Mouse (Mus musculus): Measurements from ENCODE around the gene Clptm1l. TPM values are rescaled to one million over a fixed set of nuclear protein-coding genes. Genes with fewer than 3 reads are reported as not detected.

The Clptm1l gene
- polyA plus RNA-seq (2012; ENCODE audit: insufficient read depth, low replicate concordance) = 17.7 and 24.9 TPM in 2 replicates

DNA sequence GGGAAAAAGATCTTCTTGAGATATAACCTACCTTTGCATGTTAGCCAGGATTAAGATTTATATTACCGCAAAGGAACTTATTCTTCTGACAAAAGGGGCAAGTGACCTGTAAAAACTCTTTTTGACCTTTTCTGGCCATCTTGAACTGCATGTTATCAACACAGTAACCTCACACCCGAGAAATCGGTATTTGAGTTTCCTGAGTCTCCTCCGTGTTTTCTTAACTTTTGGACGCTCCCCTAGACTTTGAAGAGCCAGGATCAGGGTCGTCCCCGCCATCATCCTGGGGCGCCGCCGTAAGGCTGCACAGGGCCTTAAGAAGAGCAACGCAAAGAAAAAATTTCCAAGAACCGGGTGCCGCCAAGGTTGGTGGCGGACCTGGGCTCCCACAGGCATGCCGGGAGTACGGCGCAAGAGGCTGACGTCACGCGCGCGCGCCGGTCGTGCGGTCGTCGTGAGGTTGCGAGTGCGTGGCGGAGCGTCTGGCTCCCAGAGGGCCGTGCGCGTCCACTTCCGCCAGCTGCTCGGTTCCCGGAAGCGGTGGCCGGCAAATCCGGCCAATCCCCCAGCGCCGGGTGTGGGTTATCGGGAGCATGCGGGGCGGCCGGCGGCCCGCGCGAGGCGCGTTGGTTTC is at the start of gene Clptm1l:
Clptm1l (plus strand) TSS at position 485 of the 634 bp plus-strand sequence.
- Histone ChIP-seq H3K36me3 (replicated peaks; ENCODE audit: low read length) (peaks cover 34% of the 10 kb centered on the region), H3K9me3 (no peaks in the 10 kb centered on the region), H3K4me1 (peaks cover 67% of the 10 kb centered on the region), H3K27me3 (replicated peaks) (no peaks in the 10 kb centered on the region), H3K4me3 (replicated peaks) (peak within 1 kb of the TSS; percentile 99)
- TF ChIP-seq GATA1 (IDR thresholded peaks at IDR 0.05; ENCODE audit: borderline replicate concordance, low read length) (no peak), FLI1 (IDR thresholded peaks at IDR 0.05; ENCODE audit: low read length) (no peak)

DNA sequence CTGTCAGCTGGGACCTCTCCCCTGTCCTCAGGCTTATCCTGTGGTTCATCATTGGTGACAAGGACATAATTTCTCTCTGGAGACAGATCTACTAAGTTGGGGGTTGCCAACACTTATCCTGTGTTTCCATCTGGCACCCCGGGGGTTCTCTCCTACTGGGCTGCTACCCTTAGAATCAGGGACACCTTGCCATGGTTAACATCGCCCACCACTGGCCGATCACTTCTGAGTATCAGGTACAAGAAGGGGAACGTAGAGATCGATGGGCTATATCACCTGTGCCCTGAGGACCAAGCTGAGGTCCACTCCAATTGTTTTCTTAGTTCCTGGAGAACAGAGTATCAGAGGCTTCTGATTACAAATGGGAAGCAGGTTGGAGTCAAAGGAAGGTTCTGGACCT is 39.6 kb upstream of the Clptm1l start:
- peaks cover 29% of the 10 kb centered on the region for H3K27me3 ChIP-seq (replicated peaks)
- TF ChIP-seq FLI1 (IDR thresholded peaks at IDR 0.05; ENCODE audit: low read length) = no peak
- no peak for TF ChIP-seq GATA1 (IDR thresholded peaks at IDR 0.05; ENCODE audit: borderline replicate concordance, low read length)
- H3K4me1 ChIP-seq = peaks cover 15% of the 10 kb centered on the region
- H3K4me3 ChIP-seq (replicated peaks) = no peak overlapping the region
- H3K9me3 ChIP-seq = 0 out of 2 replicates have a peak, but pooled peaks cover 2% of the 10 kb centered on the region
- peaks cover 86% of the 10 kb centered on the region for H3K36me3 ChIP-seq (replicated peaks; ENCODE audit: low read length)

DNA sequence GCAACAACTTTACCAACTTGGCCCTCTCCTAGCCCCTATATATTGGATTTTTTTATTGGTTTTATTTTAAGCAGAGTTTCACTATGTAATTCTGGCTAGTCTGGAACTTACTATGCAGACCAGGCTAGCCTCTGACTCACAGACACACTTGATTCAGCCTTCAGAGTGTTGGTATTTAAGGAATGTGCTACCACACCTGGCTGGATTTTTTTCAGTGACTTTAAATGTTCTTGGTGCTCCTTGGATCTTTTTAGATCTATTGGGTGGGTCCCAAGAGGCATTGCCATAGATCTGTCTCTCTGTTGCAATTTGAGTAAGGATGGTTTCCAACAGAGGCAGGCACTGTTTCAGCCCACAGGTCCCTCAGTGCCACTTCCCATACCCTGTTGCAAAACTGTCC is 28.8 kb upstream of the Clptm1l start:
- Histone ChIP-seq H3K27me3 (replicated peaks) (peaks cover 26% of the 10 kb centered on the region), H3K9me3 (no peaks in the 10 kb centered on the region), H3K4me1 (peaks cover 3% of the 10 kb centered on the region; the same call in 1 of the 2 replicates), H3K36me3 (replicated peaks; ENCODE audit: low read length) (peaks cover 40% of the 10 kb centered on the region), H3K4me3 (replicated peaks) (no peak overlapping the region)
- TF ChIP-seq GATA1 (IDR thresholded peaks at IDR 0.05; ENCODE audit: borderline replicate concordance, low read length) (no peak), FLI1 (IDR thresholded peaks at IDR 0.05; ENCODE audit: low read length) (no peak)

DNA sequence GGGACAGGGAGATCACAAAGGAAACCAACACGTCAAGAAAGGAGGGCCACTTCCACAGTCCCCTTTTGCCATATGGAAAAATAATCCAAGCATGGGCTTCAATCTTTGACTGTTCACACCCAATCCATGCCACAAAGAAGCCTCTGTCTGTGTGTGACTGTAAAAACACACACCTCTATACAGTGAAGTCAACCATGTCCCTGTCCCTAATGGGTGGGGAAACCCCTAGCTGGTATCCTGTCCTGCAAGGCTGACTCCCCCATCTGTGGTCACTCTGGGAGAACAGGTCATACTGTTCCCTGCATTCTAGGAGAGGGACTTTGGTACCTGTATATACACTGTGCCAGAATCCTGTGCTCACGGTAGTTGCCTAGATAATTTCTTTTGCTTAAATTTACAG is 26.5 kb upstream of the Clptm1l start:
- no peaks in the 10 kb centered on the region for H3K9me3 ChIP-seq
- peaks cover 25% of the 10 kb centered on the region for H3K36me3 ChIP-seq (replicated peaks; ENCODE audit: low read length)
- H3K27me3 ChIP-seq (replicated peaks) = peaks cover 31% of the 10 kb centered on the region
- H3K4me3 ChIP-seq (replicated peaks) = no peak overlapping the region
- TF ChIP-seq GATA1 (IDR thresholded peaks at IDR 0.05; ENCODE audit: borderline replicate concordance, low read length) (no peak), FLI1 (IDR thresholded peaks at IDR 0.05; ENCODE audit: low read length) (no peak)
- no peaks in the 10 kb centered on the region for H3K4me1 ChIP-seq

DNA sequence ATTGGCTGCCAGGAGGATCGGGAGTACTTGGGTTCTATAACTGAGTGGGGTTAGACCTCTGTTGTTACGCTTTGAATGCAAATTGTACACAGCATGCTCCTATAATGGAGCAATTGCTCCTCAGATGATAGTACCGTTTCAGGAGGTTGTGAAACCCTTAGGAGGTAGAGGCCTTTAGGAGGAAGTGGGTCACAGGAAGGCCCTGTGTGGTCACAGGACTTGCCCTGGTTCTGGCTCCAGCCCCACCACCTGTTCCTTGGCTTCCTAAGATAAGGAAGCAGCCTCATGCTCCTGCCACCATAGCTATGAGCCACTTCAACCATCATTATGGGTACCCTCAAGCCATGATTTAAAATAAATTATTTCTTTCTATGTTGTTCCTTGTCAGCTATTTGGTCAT is 12.3 kb upstream of the Clptm1l start:
- TF ChIP-seq FLI1 (IDR thresholded peaks at IDR 0.05; ENCODE audit: low read length) = no peak
- TF ChIP-seq GATA1 (IDR thresholded peaks at IDR 0.05; ENCODE audit: borderline replicate concordance, low read length) = no peak
- Histone ChIP-seq H3K4me1 (peaks cover 10% of the 10 kb centered on the region), H3K4me3 (replicated peaks) (no peak overlapping the region), H3K36me3 (replicated peaks; ENCODE audit: low read length) (no peaks in the 10 kb centered on the region), H3K9me3 (peaks cover 10% of the 10 kb centered on the region), H3K27me3 (replicated peaks) (peaks cover 34% of the 10 kb centered on the region)

DNA sequence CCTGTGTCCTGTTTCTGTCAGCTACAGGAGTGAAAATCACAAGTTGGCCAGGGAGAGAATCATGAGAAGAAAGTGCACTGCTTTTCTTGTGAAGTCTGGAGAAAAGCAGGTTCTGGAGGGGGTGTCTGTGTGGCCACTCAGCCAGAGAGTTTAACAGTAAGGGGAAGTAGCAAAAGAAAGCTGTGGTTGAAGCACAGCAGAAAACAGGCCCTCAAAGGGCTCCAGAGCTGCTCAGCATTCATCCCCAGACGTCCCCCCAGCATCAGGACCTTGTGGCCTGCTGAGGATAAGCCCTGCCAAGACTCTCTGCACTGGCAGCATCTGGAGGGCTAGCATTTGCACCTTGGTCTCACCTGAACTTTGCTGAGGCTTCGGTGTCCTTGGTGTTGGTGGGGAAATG is 11.3 kb upstream of the Clptm1l start:
- H3K4me3 ChIP-seq (replicated peaks) = no peak overlapping the region
- H3K27me3 ChIP-seq (replicated peaks) = peaks cover 31% of the 10 kb centered on the region
- H3K4me1 ChIP-seq = peaks cover 10% of the 10 kb centered on the region
- H3K36me3 ChIP-seq (replicated peaks; ENCODE audit: low read length) = no peaks in the 10 kb centered on the region
- H3K9me3 ChIP-seq = peaks cover 10% of the 10 kb centered on the region
- no peak for TF ChIP-seq GATA1 (IDR thresholded peaks at IDR 0.05; ENCODE audit: borderline replicate concordance, low read length)
- TF ChIP-seq FLI1 (IDR thresholded peaks at IDR 0.05; ENCODE audit: low read length) = no peak

DNA sequence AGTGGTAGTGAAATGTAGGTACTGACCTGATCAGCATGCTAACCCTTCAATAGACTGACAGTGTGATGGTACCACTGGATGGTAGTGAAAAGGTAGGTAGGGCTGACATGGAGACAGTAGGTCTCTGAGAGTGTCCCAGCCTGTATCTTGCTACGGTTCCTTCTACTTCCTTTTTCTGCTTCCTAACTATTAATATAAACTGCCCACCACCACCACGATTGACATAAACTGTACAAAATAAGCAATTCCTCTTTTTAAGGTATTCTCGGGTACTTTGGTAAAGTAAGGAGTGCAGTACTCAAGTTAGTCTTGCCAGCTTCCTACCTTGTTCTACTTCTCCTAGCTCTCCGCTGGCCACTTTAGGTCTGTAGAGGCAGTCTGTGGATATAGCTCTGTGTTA is 7.5 kb upstream of the Clptm1l start:
- TF ChIP-seq FLI1 (IDR thresholded peaks at IDR 0.05; ENCODE audit: low read length) = no peak
- no peak for TF ChIP-seq GATA1 (IDR thresholded peaks at IDR 0.05; ENCODE audit: borderline replicate concordance, low read length)
- peaks cover 37% of the 10 kb centered on the region for H3K4me1 ChIP-seq
- H3K9me3 ChIP-seq = peaks cover 8% of the 10 kb centered on the region
- peak overlapping the region; percentile 5 for H3K4me3 ChIP-seq (replicated peaks)
- H3K27me3 ChIP-seq (replicated peaks) = peaks cover 21% of the 10 kb centered on the region
- H3K36me3 ChIP-seq (replicated peaks; ENCODE audit: low read length) = no peaks in the 10 kb centered on the region

DNA sequence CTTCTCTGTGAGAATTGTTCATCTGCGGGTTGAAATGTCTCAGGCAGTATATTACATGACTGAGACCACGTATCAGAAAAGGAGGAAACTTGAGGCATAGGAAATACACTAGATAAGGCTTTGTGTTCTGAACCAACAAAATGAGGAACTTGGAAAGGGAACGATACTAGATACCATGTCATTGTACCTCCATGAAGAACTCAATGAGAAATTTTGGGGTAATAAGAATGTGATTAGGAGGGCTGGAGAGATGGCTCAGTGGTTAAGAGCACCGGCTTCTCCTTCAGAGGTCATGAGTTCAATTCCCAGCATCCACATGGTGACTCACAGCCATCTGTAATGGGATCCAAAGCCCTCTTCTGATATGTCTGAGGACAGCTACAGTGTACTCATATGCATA is 3.6 kb upstream of the Clptm1l start:
- no peak overlapping the region for H3K4me3 ChIP-seq (replicated peaks)
- H3K36me3 ChIP-seq (replicated peaks; ENCODE audit: low read length) = no peaks in the 10 kb centered on the region
- TF ChIP-seq FLI1 (IDR thresholded peaks at IDR 0.05; ENCODE audit: low read length) (no peak), GATA1 (IDR thresholded peaks at IDR 0.05; ENCODE audit: borderline replicate concordance, low read length) (no peak)
- H3K9me3 ChIP-seq = no peaks in the 10 kb centered on the region
- peaks cover 57% of the 10 kb centered on the region for H3K4me1 ChIP-seq
- peaks cover 4% of the 10 kb centered on the region for H3K27me3 ChIP-seq (replicated peaks)

DNA sequence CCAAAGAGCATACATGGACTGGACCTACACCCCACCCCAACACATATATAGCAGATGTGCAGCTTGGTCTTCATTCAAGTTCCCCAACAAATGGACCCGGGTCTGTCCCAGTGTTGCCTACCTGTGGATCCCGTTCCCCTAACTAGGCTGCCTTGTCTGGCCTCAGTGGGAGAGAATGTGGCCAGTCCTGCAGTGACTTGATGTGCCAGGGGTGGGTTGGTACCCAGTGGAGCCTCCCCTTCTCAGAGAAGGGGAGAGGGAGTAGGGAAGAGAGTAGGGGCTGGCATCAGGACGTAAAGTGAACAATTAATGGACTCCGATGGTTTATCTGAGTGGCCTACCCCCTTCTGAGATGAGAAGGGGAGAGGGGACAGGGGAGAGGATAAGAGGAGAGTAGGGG is 760 bp upstream of the Clptm1l start:
- Histone ChIP-seq H3K9me3 (no peaks in the 10 kb centered on the region), H3K4me1 (peaks cover 69% of the 10 kb centered on the region), H3K4me3 (replicated peaks) (peak overlapping the region; percentile 99), H3K27me3 (replicated peaks) (no peaks in the 10 kb centered on the region), H3K36me3 (replicated peaks; ENCODE audit: low read length) (peaks cover 28% of the 10 kb centered on the region)
- TF ChIP-seq GATA1 (IDR thresholded peaks at IDR 0.05; ENCODE audit: borderline replicate concordance, low read length) = no peak
- TF ChIP-seq FLI1 (IDR thresholded peaks at IDR 0.05; ENCODE audit: low read length) = no peak

DNA sequence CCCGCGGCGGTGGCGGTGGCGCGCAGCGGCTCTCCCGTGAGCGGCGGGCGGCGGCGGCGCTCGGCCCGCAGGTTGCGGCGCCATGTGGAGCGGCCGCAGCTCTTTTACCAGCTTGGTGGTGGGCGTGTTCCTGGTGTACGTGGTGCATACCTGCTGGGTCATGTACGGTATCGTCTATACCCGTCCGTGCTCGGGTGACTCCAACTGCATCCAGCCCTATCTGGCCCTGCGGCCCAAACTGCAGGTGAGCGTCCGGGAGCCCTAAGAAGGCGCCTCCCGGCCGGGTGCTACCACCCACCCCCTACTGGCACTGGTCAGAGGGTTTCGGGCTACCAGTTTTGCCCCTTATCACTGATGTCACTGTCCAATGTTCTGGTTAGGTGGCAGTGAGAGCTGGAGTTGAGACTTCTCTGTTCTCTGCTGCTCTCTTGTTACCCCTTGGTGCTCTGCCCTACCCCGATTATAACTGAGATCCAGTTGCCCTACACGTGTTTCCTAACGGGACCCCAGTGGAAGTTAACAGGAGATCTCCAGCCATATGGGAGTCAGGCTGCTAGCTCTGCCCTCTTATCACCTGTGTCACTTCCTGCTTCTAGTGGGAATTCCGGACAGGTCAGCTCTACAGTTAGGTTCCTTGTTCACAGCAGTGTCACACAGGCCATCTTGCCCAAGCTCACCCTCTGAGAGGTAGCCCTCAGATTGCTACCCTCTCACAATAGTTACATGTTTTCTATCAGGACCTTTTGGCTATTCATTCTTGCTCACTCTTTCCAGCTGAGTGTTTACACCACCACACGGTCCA is 551 bp downstream of the Clptm1l start:
- no peaks in the 10 kb centered on the region for H3K9me3 ChIP-seq
- H3K4me3 ChIP-seq (replicated peaks) = peak overlapping the region; percentile 99
- H3K36me3 ChIP-seq (replicated peaks; ENCODE audit: low read length) = peaks cover 41% of the 10 kb centered on the region
- H3K4me1 ChIP-seq = peaks cover 61% of the 10 kb centered on the region
- no peaks in the 10 kb centered on the region for H3K27me3 ChIP-seq (replicated peaks)
- TF ChIP-seq FLI1 (IDR thresholded peaks at IDR 0.05; ENCODE audit: low read length) (no peak), GATA1 (IDR thresholded peaks at IDR 0.05; ENCODE audit: borderline replicate concordance, low read length) (no peak)
